Mouse (Mus musculus): ENCODE results near the gene Fbxo11. TPM values are rescaled to one million over a fixed set of nuclear protein-coding genes. Genes with fewer than 3 reads are reported as not detected.
"Not testable (repeated sequence)": the region's sequence is repeated elsewhere in the genome, so short reads cannot be mapped to it uniquely, and the experiment has no call there.

The Fbxo11 gene
- total and polyA plus RNA-seq, 3 experiments = 13.4 to 35.1 (median 31.2) TPM

GRCm38 (mm10) chr17:87968483-87968926 is 96.6 kb downstream of the Fbxo11 start:
- H3K4me3 ChIP-seq; H3K79me2 ChIP-seq (replicated peaks; ENCODE audit: control insufficient read depth, insufficient read depth, low read length); intact Hi-C loops (cut with DNase I); DNase-seq; H3K27ac ChIP-seq; H3K9ac ChIP-seq (ENCODE audit: low read depth, low read length); H3K36me3 ChIP-seq (ENCODE audit: control insufficient read depth, insufficient read depth, low read length); H3K27me3 ChIP-seq (ENCODE audit: control insufficient read depth, insufficient read depth, low read length); H3K4me1 ChIP-seq (ENCODE audit: control insufficient read depth, insufficient read depth, low read length): not testable (repeated sequence)
- WGBS = 41% methylated on average over 6 of the region's 8 CpGs
- peak; percentile 40 for TF ChIP-seq CTCF (IDR thresholded peaks at IDR 0.05)

- Histone ChIP-seq H3K27me3 (ENCODE audit: control insufficient read depth, insufficient read depth, low read length) (no peaks in the 10 kb centered on the region), H3K27ac (no peak overlapping the region), H3K4me3 (no peak overlapping the region), H3K79me2 (replicated peaks; ENCODE audit: control insufficient read depth, insufficient read depth, low read length) (no peaks in the 10 kb centered on the region), H3K4me1 (ENCODE audit: control insufficient read depth, insufficient read depth, low read length) (no peaks in the 10 kb centered on the region), H3K36me3 (ENCODE audit: control insufficient read depth, insufficient read depth, low read length) (no peaks in the 10 kb centered on the region), H3K9ac (ENCODE audit: low read depth, low read length) (no peak overlapping the region)
- DNase-seq = no peak
- WGBS = 89% methylated on average over 13 of the region's 14 CpGs
- intact Hi-C loops (cut with DNase I) = no loop called here
- no peak for TF ChIP-seq POLR2A (IDR thresholded peaks at IDR 0.05; ENCODE audit: insufficient read depth, low read depth, low read length)
These were observed 101.7 kb downstream of the Fbxo11 start for GRCm38 (mm10) chr17:87963081-87964075.

GRCm38 (mm10) chr17:87959931-87960330 is 105.2 kb downstream of the Fbxo11 start:
- DNase-seq; H3K27ac ChIP-seq; H3K79me2 ChIP-seq (replicated peaks; ENCODE audit: control insufficient read depth, insufficient read depth, low read length); H3K27me3 ChIP-seq (ENCODE audit: control insufficient read depth, insufficient read depth, low read length); H3K36me3 ChIP-seq (ENCODE audit: control insufficient read depth, insufficient read depth, low read length); H3K9ac ChIP-seq (ENCODE audit: low read depth, low read length); H3K4me3 ChIP-seq; H3K4me1 ChIP-seq (ENCODE audit: control insufficient read depth, insufficient read depth, low read length); intact Hi-C loops (cut with DNase I): not testable (repeated sequence)
- WGBS = 82% methylated on average over 5 of the region's 5 CpGs

GRCm38 (mm10) chr17:87959406-87959805 is 105.7 kb downstream of the Fbxo11 start:
- H3K36me3 ChIP-seq (ENCODE audit: control insufficient read depth, insufficient read depth, low read length); intact Hi-C loops (cut with DNase I); H3K9ac ChIP-seq (ENCODE audit: low read depth, low read length); H3K4me3 ChIP-seq; DNase-seq; H3K79me2 ChIP-seq (replicated peaks; ENCODE audit: control insufficient read depth, insufficient read depth, low read length); H3K27ac ChIP-seq; H3K4me1 ChIP-seq (ENCODE audit: control insufficient read depth, insufficient read depth, low read length); H3K27me3 ChIP-seq (ENCODE audit: control insufficient read depth, insufficient read depth, low read length): not testable (repeated sequence)
- WGBS = 88% methylated on average over 11 of the region's 11 CpGs

DNA sequence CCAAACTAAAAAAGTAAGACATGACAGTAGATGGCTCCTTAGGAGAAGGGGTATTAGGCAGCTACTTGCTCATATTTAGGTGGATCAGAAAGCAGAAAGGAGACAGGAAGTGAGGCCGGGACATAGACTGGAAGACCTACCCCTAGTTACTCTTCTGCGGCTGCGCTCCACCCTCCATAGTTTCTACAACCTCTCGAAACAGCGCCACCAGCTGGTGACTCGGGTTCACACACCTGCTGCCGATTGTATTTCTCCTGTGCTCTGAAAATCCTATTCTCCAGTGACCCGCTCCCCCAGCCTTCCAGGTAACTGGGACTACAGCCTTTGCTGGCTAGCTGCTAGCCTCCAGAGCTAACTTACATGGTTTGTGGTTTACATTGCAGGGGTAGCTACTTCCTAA is 106.8 kb downstream of the Fbxo11 start:
- H3K9ac ChIP-seq (ENCODE audit: low read depth, low read length) = no peak overlapping the region
- no peak for DNase-seq
- H3K79me2 ChIP-seq (replicated peaks; ENCODE audit: control insufficient read depth, insufficient read depth, low read length) = no peaks in the 10 kb centered on the region
- no peak overlapping the region for H3K4me3 ChIP-seq
- TF ChIP-seq EP300 (IDR thresholded peaks at IDR 0.05; ENCODE audit: insufficient read depth, low read depth, low read length) = no peak
- TF ChIP-seq CTCF (IDR thresholded peaks at IDR 0.05) = 0 out of 2 replicates have a peak, but pooled peaks have one; percentile 12
- H3K27ac ChIP-seq = no peak overlapping the region
- H3K36me3 ChIP-seq (ENCODE audit: control insufficient read depth, insufficient read depth, low read length) = no peaks in the 10 kb centered on the region
- intact Hi-C loops (cut with DNase I) = no loop called here
- no peaks in the 10 kb centered on the region for H3K4me1 ChIP-seq (ENCODE audit: control insufficient read depth, insufficient read depth, low read length)
- 62% methylated on average over 8 of the region's 8 CpGs for WGBS
- H3K27me3 ChIP-seq (ENCODE audit: control insufficient read depth, insufficient read depth, low read length) = peaks cover 1% of the 10 kb centered on the region; the same call in 1 of the 2 replicates

- Histone ChIP-seq H3K36me3 (ENCODE audit: control insufficient read depth, insufficient read depth, low read length) (no peaks in the 10 kb centered on the region), H3K4me3 (no peak overlapping the region), H3K27ac (no peak overlapping the region), H3K79me2 (replicated peaks; ENCODE audit: control insufficient read depth, insufficient read depth, low read length) (no peaks in the 10 kb centered on the region), H3K4me1 (ENCODE audit: control insufficient read depth, insufficient read depth, low read length) (no peaks in the 10 kb centered on the region), H3K9ac (ENCODE audit: low read depth, low read length) (no peak overlapping the region), H3K27me3 (ENCODE audit: control insufficient read depth, insufficient read depth, low read length) (peaks cover 1% of the 10 kb centered on the region; the same call in 1 of the 2 replicates)
- intact Hi-C loops (cut with DNase I) = no loop called here
- TF ChIP-seq EP300 (IDR thresholded peaks at IDR 0.05; ENCODE audit: insufficient read depth, low read depth, low read length) = no peak
- no peak for TF ChIP-seq POLR2A (IDR thresholded peaks at IDR 0.05; ENCODE audit: insufficient read depth, low read depth, low read length)
- TF ChIP-seq CTCF (IDR thresholded peaks at IDR 0.05) = no peak
- 73% methylated on average over 12 of the region's 12 CpGs for WGBS
- no peak for DNase-seq
These were observed 107.8 kb downstream of the Fbxo11 start for GRCm38 (mm10) chr17:87957096-87957840.

- H3K4me1 ChIP-seq (ENCODE audit: control insufficient read depth, insufficient read depth, low read length); H3K9ac ChIP-seq (ENCODE audit: low read depth, low read length); H3K27me3 ChIP-seq (ENCODE audit: control insufficient read depth, insufficient read depth, low read length); H3K4me3 ChIP-seq; H3K79me2 ChIP-seq (replicated peaks; ENCODE audit: control insufficient read depth, insufficient read depth, low read length); DNase-seq; H3K36me3 ChIP-seq (ENCODE audit: control insufficient read depth, insufficient read depth, low read length); intact Hi-C loops (cut with DNase I); H3K27ac ChIP-seq: not testable (repeated sequence)
- WGBS = 70% methylated on average over 13 of the region's 13 CpGs
These were observed 110.4 kb downstream of the Fbxo11 start for GRCm38 (mm10) chr17:87954618-87955124.
